In genomic region chr11:6066176-6066575, GRCm38 (mm10) we compare ENCODE assay signal across 8 mouse cellular contexts. TPM values are rescaled to one million over a fixed set of nuclear protein-coding genes. Genes with fewer than 3 reads are reported as not detected.
A peak's percentile ranks its signal among the peaks of the same experiment; 100 is the strongest.
DNase-seq lines count a peak whose midpoint lies in the region; ATAC-seq and TF ChIP-seq lines count a peak whose summit lies in the region.

Gene Camk2b (minus strand): TSS chr11:6066362.

- H3K4me3 ChIP-seq in heart, adult 2 months = peak within 1 kb of the TSS; percentile 40
- H3K4me3 ChIP-seq in ES-Bruce4 (ENCODE audit: low read depth, low read length) = peak within 1 kb of the TSS; percentile 77
- peak within 1 kb of the TSS; percentile 53 for H3K4me3 ChIP-seq in forebrain, embryonic 14.5 days (ENCODE audit: low read depth, low read length)
- peak within 1 kb of the TSS; percentile 86 for H3K4me3 ChIP-seq in left cerebral cortex, adult 2 months
- H3K4me3 ChIP-seq in neural tube, embryonic 11.5 days (ENCODE audit: low read depth, low read length) = peak within 1 kb of the TSS; percentile 49

- H3K9ac ChIP-seq in heart, adult 2 months (ENCODE audit: low read depth, low read length) = peak within 1 kb of the TSS; percentile 46; the same call in 1 of the 2 replicates
- peak within 1 kb of the TSS; percentile 90 for H3K9ac ChIP-seq in ES-Bruce4 (ENCODE audit: low read depth, poor library complexity, severe bottlenecking)
- H3K9ac ChIP-seq in forebrain, embryonic 14.5 days (ENCODE audit: low read length) = peak within 1 kb of the TSS; percentile 70
- 0 out of 2 replicates have a peak within 1 kb of the TSS, but pooled peaks have one; percentile 40 for H3K9ac ChIP-seq in neural tube, embryonic 11.5 days (ENCODE audit: low read length)

- peak; percentile 13; the same call in 1 of the 2 replicates for ATAC-seq in forebrain, embryonic 14.5 days
- ATAC-seq in neural tube, embryonic 11.5 days (ENCODE audit: insufficient read depth, low FRiP score, low TSS enrichment) = no peak

- no peaks in the 10 kb centered on the region for H3K9me3 ChIP-seq in ES-Bruce4 (replicated peaks; ENCODE audit: control insufficient read depth, insufficient read depth, low read length, poor library complexity, severe bottlenecking)
- H3K9me3 ChIP-seq in forebrain, embryonic 14.5 days (replicated peaks; ENCODE audit: control insufficient read depth, low read length) = no peaks in the 10 kb centered on the region
- H3K9me3 ChIP-seq in neural tube, embryonic 11.5 days (ENCODE audit: control insufficient read depth, low read length) = no peaks in the 10 kb centered on the region

- 34% methylated on average over 6 of the region's 6 CpGs for WGBS in heart, adult 2 months
- WGBS in forebrain, embryonic 14.5 days = 14% methylated on average over 6 of the region's 6 CpGs
- WGBS in neural tube, embryonic 11.5 days = 14% methylated on average over 6 of the region's 6 CpGs

- no peak for TF ChIP-seq POLR2A in heart, adult 2 months (IDR thresholded peaks at IDR 0.05; ENCODE audit: insufficient read depth, low read depth, low read length)
- TF ChIP-seq POLR2A in ES-Bruce4 (IDR thresholded peaks at IDR 0.05; ENCODE audit: insufficient read depth, low read length) = no peak

- intact Hi-C loops in heart, adult 2 months (cut with DNase I) = no loop called here
- intact Hi-C loops in left cerebral cortex, adult 2 months (cut with DNase I) = no loop called here

- H3K27ac ChIP-seq in heart, adult 2 months = no peak within 1 kb of the TSS
- no peak within 1 kb of the TSS for H3K27ac ChIP-seq in ES-Bruce4 (ENCODE audit: insufficient read depth, low read length)
- H3K27ac ChIP-seq in forebrain, embryonic 14.5 days (ENCODE audit: low read depth, low read length) = peak within 1 kb of the TSS; percentile 72
- peak within 1 kb of the TSS; percentile 97 for H3K27ac ChIP-seq in left cerebral cortex, adult 2 months
- H3K27ac ChIP-seq in neural tube, embryonic 11.5 days (ENCODE audit: low read depth, low read length) = no peak within 1 kb of the TSS

- H3K27me3 ChIP-seq in heart, adult 2 months (ENCODE audit: control insufficient read depth, insufficient read depth, low read length) = peaks cover 6% of the 10 kb centered on the region
- H3K27me3 ChIP-seq in ES-Bruce4 (ENCODE audit: control insufficient read depth, insufficient read depth, low read length, poor library complexity, severe bottlenecking) = peaks cover 16% of the 10 kb centered on the region
- peaks cover 54% of the 10 kb centered on the region for H3K27me3 ChIP-seq in forebrain, embryonic 14.5 days (replicated peaks; ENCODE audit: control insufficient read depth, insufficient read depth, low read length)
- peaks cover 69% of the 10 kb centered on the region for H3K27me3 ChIP-seq in neural tube, embryonic 11.5 days (ENCODE audit: control insufficient read depth, insufficient read depth, low read length)

- no peak for TF ChIP-seq CTCF in heart, adult 2 months (IDR thresholded peaks at IDR 0.05)
- TF ChIP-seq CTCF in ES-Bruce4 (IDR thresholded peaks at IDR 0.05; ENCODE audit: low read depth, low read length) = no peak
- no peak for TF ChIP-seq CTCF in left cerebral cortex, adult 2 months (IDR thresholded peaks at IDR 0.05)

- H3K36me3 ChIP-seq in heart, adult 2 months (ENCODE audit: control insufficient read depth, insufficient read depth, low read length) = no peaks in the 10 kb centered on the region
- no peaks in the 10 kb centered on the region for H3K36me3 ChIP-seq in ES-Bruce4 (ENCODE audit: control insufficient read depth, insufficient read depth, low read length, poor library complexity, severe bottlenecking)
- no peaks in the 10 kb centered on the region for H3K36me3 ChIP-seq in forebrain, embryonic 14.5 days (ENCODE audit: control insufficient read depth, insufficient read depth, low read length)
- H3K36me3 ChIP-seq in neural tube, embryonic 11.5 days (ENCODE audit: control insufficient read depth, insufficient read depth, low read length) = no peaks in the 10 kb centered on the region

- TF ChIP-seq EP300 in heart, adult 2 months (IDR thresholded peaks at IDR 0.05; ENCODE audit: insufficient read depth, low read depth, low read length) = no peak
- TF ChIP-seq EP300 in ES-Bruce4 (IDR thresholded peaks at IDR 0.05; ENCODE audit: insufficient read depth, low read depth, low read length) = no peak

- no peaks in the 10 kb centered on the region for H3K79me2 ChIP-seq in heart, adult 2 months (replicated peaks; ENCODE audit: control insufficient read depth, insufficient read depth, low read length)

- no peaks in the 10 kb centered on the region for H3K4me1 ChIP-seq in heart, adult 2 months (ENCODE audit: control insufficient read depth, insufficient read depth, low read length)
- peaks cover 10% of the 10 kb centered on the region for H3K4me1 ChIP-seq in ES-Bruce4 (ENCODE audit: control insufficient read depth, insufficient read depth, low read length)
- no peaks in the 10 kb centered on the region; the same call in 1 of the 2 replicates for H3K4me1 ChIP-seq in forebrain, embryonic 14.5 days (ENCODE audit: control insufficient read depth, insufficient read depth, low read length)
- 0 out of 2 replicates have a peak, but pooled peaks cover 4% of the 10 kb centered on the region for H3K4me1 ChIP-seq in neural tube, embryonic 11.5 days (ENCODE audit: control insufficient read depth, insufficient read depth, low read length)

- H3K4me2 ChIP-seq in forebrain, embryonic 14.5 days (ENCODE audit: low read length) = peak within 1 kb of the TSS; percentile 57
- H3K4me2 ChIP-seq in neural tube, embryonic 11.5 days (ENCODE audit: low read depth) = peak within 1 kb of the TSS; percentile 64

- DNase-seq in heart, adult 2 months = no peak
- no peak for DNase-seq in heart, adult 9 months (ENCODE audit: low spot score in 2 of 2)
- no peak for DNase-seq in forebrain, embryonic 14.5 days (ENCODE audit: low spot score)
- DNase-seq in left cerebral cortex, adult 2 months (ENCODE audit: extremely low spot score in 1 of 2, low spot score in 2 of 2) = no peak
- no peak for DNase-seq in neural tube, embryonic 11.5 days (ENCODE audit: low spot score)
- no peak for DNase-seq in spleen, postnatal 10 days (ENCODE audit: low spot score in 2 of 2)
- no peak for DNase-seq in cerebellum, adult 18-20 months

RNA-seq across cellular contexts. Expression of gene Camk2b, which starts in this region (rescaled TPM):
- 1 to 10 TPM; 4.8 to 5.2 TPM for total RNA-seq in heart, adult 2 months (2021)
- 10.7 and 12.9 TPM in 2 replicates for polyA plus RNA-seq in heart, adult 2 months (2012; rRNA removed)
- 8.9 and 12.8 TPM in 2 replicates for polyA plus RNA-seq in ES-Bruce4 (2011; ENCODE audit: insufficient read depth, insufficient read length, low read depth, missing spikeins)
- polyA plus RNA-seq in forebrain, embryonic 14.5 days (2014; fragmentation: Nextera tagmentation; extraction: Ambion mirVana) = 51.6 and 87.1 TPM in 2 replicates
- total RNA-seq in left cerebral cortex, adult 2 months (2021) = 100 to 1,000 TPM; 607 to 644 TPM
- polyA plus RNA-seq in neural tube, embryonic 11.5 days (2014; fragmentation: Nextera tagmentation; extraction: Ambion mirVana) = 5.9 and 6.5 TPM in 2 replicates

Comparison
In these comparisons a context has a peak if more than half of its experiments do, and no peak if none do; other contexts are left out.
1. RNA of gene Camk2b (total RNA-seq): 607 to 644 TPM in left cerebral cortex, adult 2 months; 4.8 to 5.2 TPM in heart, adult 2 months; every median in the first group is over 10 times any median in the second.
2. H3K27ac ChIP-seq: peak in forebrain, embryonic 14.5 days (single experiment) and left cerebral cortex, adult 2 months (single experiment); none in heart, adult 2 months (single experiment), ES-Bruce4 (single experiment) and neural tube, embryonic 11.5 days (single experiment).
3. H3K9ac ChIP-seq: peak in every context shown above with its lines; median percentile 90 in ES-Bruce4; 70 in forebrain, embryonic 14.5 days; 46 in heart, adult 2 months; 40 in neural tube, embryonic 11.5 days.
4. Peak in every context shown above with its lines, with median percentiles within 50 percentile points of each other: H3K4me3 ChIP-seq.